Mouse (Mus musculus) embryonic stem cell, embryonic (primary cell): Measurements from ENCODE around the gene Hs3st3b1.

Experiments
- CTCF ChIA-PET, 4 experiments: fragments of 300-600 bp in 2 of 4; fragments of 350-600 bp in 2 of 4; sonication (Branson Sonifier 250); formaldehyde crosslinking; loops; one replicate each; lab custom pipeline; 2022; ENCODE audit warnings: inconsistent platforms in 2 of 4; lab: Charles Lee
- POLR2A ChIA-PET, 4 experiments: fragments of 300-600 bp in 2 of 4; fragments of 350-600 bp in 2 of 4; sonication (Branson Sonifier 250); formaldehyde crosslinking; loops; one replicate each; lab custom pipeline; 2022; ENCODE audit warnings: antibody characterized with exemption in 4 of 4, inconsistent platforms in 1 of 4; lab: Charles Lee

Gene Hs3st3b1

GRCm38 (mm10) chr11:63943268-63943890 lies 21.3 kb upstream of the Hs3st3b1 start:
- POLR2A ChIA-PET, result interaction anchor here in 2 of 4 experiments (0.6 to 1.4 kb wide), 3 partner anchors 9 to 24 kb away, joined by 3 to 5 read pairs (median 3); no protein-coding TSS in a partner anchor
- CTCF ChIA-PET, result no interaction called here

GRCm38 (mm10) chr11:63942177-63942576 lies 20.1 kb upstream of the Hs3st3b1 start:
- ChIA-PET CTCF (no interaction called here), POLR2A (interaction anchor here in 1 of 4 experiments (0.7 kb wide), 1 partner anchor 12 kb away, joined by 3 read pairs; no protein-coding TSS in a partner anchor)

- ChIA-PET CTCF (interaction anchor here in 1 of 4 experiments (0.6 kb wide), 1 partner anchor 987 kb away, joined by 4 read pairs; no protein-coding TSS in a partner anchor), POLR2A (interaction anchor here (0.6 to 1.9 kb wide), 5 partner anchors 12 to 17 kb away, joined by 3 to 7 read pairs (median 4); partner anchors contain the start of gene Hs3st3b1 (in 1 of the 4))
These were observed 14.6 kb upstream of the Hs3st3b1 start for GRCm38 (mm10) chr11:63936641-63937040.

GRCm38 (mm10) chr11:63926901-63927300 lies 4.8 kb upstream of the Hs3st3b1 start:
- CTCF ChIA-PET, result interaction anchor here in 3 of 4 experiments (0.6 to 3.0 kb wide), 8 partner anchors 15 to 515 kb away, joined by 3 to 12 read pairs (median 3); partner anchors contain the start of gene Cox10 (in 1 of the 3)
- POLR2A ChIA-PET, result interaction anchor here (0.5 to 8.2 kb wide), 19 partner anchors 12 to 1376 kb away, joined by 3 to 108 read pairs (median 4); partner anchors contain the start of genes Cox10 (in 2 of the 4) and Ubb (in 1 of the 4)

- POLR2A ChIA-PET, result interaction anchor here in 3 of 4 experiments (0.6 to 8.2 kb wide), 17 partner anchors 11 to 511 kb away, joined by 3 to 134 read pairs (median 8); partner anchors contain the start of gene Cox10 (in 2 of the 3)
- CTCF ChIA-PET, result interaction anchor here (0.5 to 3.0 kb wide), 27 partner anchors 11 to 533 kb away, joined by 3 to 14 read pairs (median 4); partner anchors contain the start of gene Cox10 (in 2 of the 4)
These were observed 3.1 kb upstream of the Hs3st3b1 start for GRCm38 (mm10) chr11:63925161-63925582.

- CTCF ChIA-PET, result interaction anchor here (0.5 to 3.0 kb wide), 23 partner anchors 10 to 518 kb away, joined by 3 to 14 read pairs (median 4); partner anchors contain the start of gene Cox10 (in 2 of the 4)
These were observed 2.3 kb upstream of the Hs3st3b1 start for GRCm38 (mm10) chr11:63924286-63924930.

GRCm38 (mm10) chr11:63923386-63923785 lies 1.3 kb upstream of the Hs3st3b1 start:
- ChIA-PET POLR2A (interaction anchor here in 2 of 4 experiments (4.6 to 8.2 kb wide), 3 partner anchors 26 to 32 kb away, joined by 22 to 134 read pairs (median 108); no protein-coding TSS in a partner anchor), CTCF (no interaction called here)

More at GRCm38 (mm10) chr11:63924286-63924930, 2.3 kb upstream of the Hs3st3b1 start:
- POLR2A ChIA-PET, result interaction anchor here in 3 of 4 experiments (0.6 to 8.2 kb wide), 16 partner anchors 10 to 511 kb away, joined by 3 to 134 read pairs (median 8); partner anchors contain the start of gene Cox10 (in 2 of the 3)

- ChIA-PET POLR2A (interaction anchor here (0.6 to 8.2 kb wide), 37 partner anchors 9 to 1370 kb away, joined by 3 to 134 read pairs (median 4); partner anchors contain the start of genes Cox10 (in 3 of the 4) and Ubb (in 1 of the 4)), CTCF (interaction anchor here (0.6 to 2.7 kb wide), 16 partner anchors 17 to 1001 kb away, joined by 3 to 10 read pairs (median 4); no protein-coding TSS in a partner anchor)
These were observed 792 bp downstream of the Hs3st3b1 start for GRCm38 (mm10) chr11:63921044-63921951.

GRCm38 (mm10) chr11:63920531-63920930 lies 1.6 kb downstream of the Hs3st3b1 start:
- ChIA-PET POLR2A (interaction anchor here in 3 of 4 experiments (0.6 to 8.2 kb wide), 17 partner anchors 9 to 1369 kb away, joined by 3 to 134 read pairs (median 7); partner anchors contain the start of genes Cox10 (in 1 of the 3) and Ubb (in 1 of the 3)), CTCF (interaction anchor here in 3 of 4 experiments (0.8 to 2.7 kb wide), 10 partner anchors 20 to 605 kb away, joined by 3 to 10 read pairs (median 4); no protein-coding TSS in a partner anchor)

- CTCF ChIA-PET, result no interaction called here
These were observed 2.6 kb downstream of the Hs3st3b1 start for GRCm38 (mm10) chr11:63919211-63920098.

GRCm38 (mm10) chr11:63918321-63919105 lies 3.6 kb downstream of the Hs3st3b1 start:
- POLR2A ChIA-PET, result interaction anchor here in 3 of 4 experiments (0.7 to 1.4 kb wide), 7 partner anchors 12 to 1133 kb away, joined by 3 to 5 read pairs (median 3); partner anchors contain the start of gene Cox10 (in 1 of the 3)

More at GRCm38 (mm10) chr11:63919211-63920098, 2.6 kb downstream of the Hs3st3b1 start:
- POLR2A ChIA-PET, result interaction anchor here in 3 of 4 experiments (0.7 to 8.2 kb wide), 8 partner anchors 13 to 525 kb away, joined by 3 to 108 read pairs (median 3); partner anchors contain the start of gene Cox10 (in 1 of the 3)

GRCm38 (mm10) chr11:63917561-63917960 lies 4.5 kb downstream of the Hs3st3b1 start:
- POLR2A ChIA-PET, result interaction anchor here in 2 of 4 experiments (1.1 to 1.6 kb wide), 2 partner anchors 39 to 110 kb away, joined by 3 to 4 read pairs; no protein-coding TSS in a partner anchor
- CTCF ChIA-PET, result interaction anchor here in 1 of 4 experiments (1.1 kb wide), 1 partner anchor 13 kb away, joined by 6 read pairs; no protein-coding TSS in a partner anchor

More at GRCm38 (mm10) chr11:63918321-63919105, 3.6 kb downstream of the Hs3st3b1 start:
- CTCF ChIA-PET, result interaction anchor here in 1 of 4 experiments (0.6 kb wide), 1 partner anchor 502 kb away, joined by 3 read pairs; no protein-coding TSS in a partner anchor

GRCm38 (mm10) chr11:63914388-63914787 lies 7.7 kb downstream of the Hs3st3b1 start:
- POLR2A ChIA-PET, result interaction anchor here in 3 of 4 experiments (0.6 to 2.0 kb wide), 24 partner anchors 9 to 1363 kb away, joined by 3 to 21 read pairs (median 4); partner anchors contain the start of genes Ubb (in 2 of the 3), Cox10 (in 1 of the 3) and Hs3st3a1 (in 1 of the 3)
- CTCF ChIA-PET, result interaction anchor here (0.6 to 1.4 kb wide), 7 partner anchors 9 to 681 kb away, joined by 3 to 5 read pairs (median 3); no protein-coding TSS in a partner anchor

- CTCF ChIA-PET, result interaction anchor here in 3 of 4 experiments (0.7 to 1.4 kb wide), 4 partner anchors 8 to 409 kb away, joined by 3 to 5 read pairs (median 4); no protein-coding TSS in a partner anchor
- POLR2A ChIA-PET, result interaction anchor here in 3 of 4 experiments (0.9 to 2.0 kb wide), 22 partner anchors 8 to 1363 kb away, joined by 3 to 21 read pairs (median 5); partner anchors contain the start of genes Ubb (in 2 of the 3), Cox10 (in 1 of the 3) and Hs3st3a1 (in 1 of the 3)
These were observed 8.2 kb downstream of the Hs3st3b1 start for GRCm38 (mm10) chr11:63913936-63914335.
